Mouse (Mus musculus): Measurements from ENCODE around the gene Hs6st2. TPM values are rescaled to one million over a fixed set of nuclear protein-coding genes. Genes with fewer than 3 reads are reported as not detected.

The Hs6st2 gene
- polyA plus RNA-seq (2015; fragmentation: Nextera tagmentation; extraction: Ambion mirVana), result 8.8 and 9.3 TPM in 2 replicates

DNA sequence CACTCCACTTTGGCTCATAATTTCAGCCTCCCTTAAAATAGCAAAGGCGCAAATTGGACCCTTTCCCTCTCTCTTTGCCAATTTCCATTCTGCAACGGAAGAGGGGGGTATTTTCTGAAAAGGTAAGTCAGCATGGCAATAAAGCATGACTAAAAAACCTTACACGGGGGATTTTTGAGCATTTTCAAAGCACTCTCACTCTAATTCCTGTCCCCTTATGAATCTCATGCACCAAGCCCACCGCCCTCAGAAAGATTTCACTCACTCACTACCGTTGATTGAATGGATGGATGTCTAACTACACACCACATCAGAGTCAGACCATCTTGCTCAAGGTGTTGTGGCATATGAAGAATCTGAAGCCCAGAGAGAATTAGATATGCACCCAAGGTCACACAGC is at the start of gene Hs6st2:
TSS of gene Hs6st2 (minus strand) at position 101 of the 400 bp plus-strand sequence.
- H3K9ac ChIP-seq, result peak within 1 kb of the TSS; percentile 41
- WGBS, result 22% methylated on average over 5 of the region's 5 CpGs
- no peak for ATAC-seq (replicated peaks; ENCODE audit: insufficient number of reproducible peaks, insufficient read depth, low FRiP score, low read depth)

DNA sequence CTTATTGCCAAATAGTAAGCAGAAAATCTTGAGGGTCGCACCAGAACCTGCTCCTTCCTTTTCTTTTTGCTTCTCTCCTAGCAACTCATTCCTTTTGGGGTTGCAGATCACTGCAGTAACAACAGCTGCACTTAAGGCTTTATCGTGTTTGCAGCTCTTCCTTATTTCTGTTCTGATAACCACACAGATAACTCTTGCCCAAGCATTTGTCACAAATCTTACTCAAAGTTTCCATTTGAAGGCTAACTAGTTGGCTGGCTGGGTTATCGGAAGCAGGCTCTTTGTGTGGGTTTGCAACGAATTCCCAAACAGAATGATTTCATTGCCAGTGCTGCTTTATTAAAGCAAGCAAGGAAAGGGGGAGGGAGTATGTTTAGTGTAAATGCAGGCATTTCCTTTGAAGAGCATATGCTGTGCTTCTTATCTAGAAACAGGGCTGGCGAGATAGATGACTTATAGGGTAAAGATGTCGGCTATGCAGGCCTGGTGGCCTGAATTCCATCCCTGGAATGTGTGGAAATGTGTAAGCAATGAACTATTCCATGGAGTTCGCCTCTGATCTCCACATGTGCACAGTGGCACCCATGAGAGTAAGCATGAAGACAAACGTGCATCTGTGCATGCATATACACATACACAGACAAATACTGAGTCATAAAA is 32.6 kb upstream of the Hs6st2 start:
- 28% methylated on average over 8 of the region's 8 CpGs for WGBS

More for the DNA sequence above, at the start of gene Hs6st2:
- H3K4me1 ChIP-seq (replicated peaks), result peaks cover 4% of the 10 kb centered on the region; the same call in 1 of the 2 replicates
- peak within 1 kb of the TSS; percentile 91 for H3K4me2 ChIP-seq
- H3K27me3 ChIP-seq, result peaks cover 39% of the 10 kb centered on the region
- H3K36me3 ChIP-seq, result no peaks in the 10 kb centered on the region
- no peak within 1 kb of the TSS for H3K27ac ChIP-seq
- no peaks in the 10 kb centered on the region for H3K9me3 ChIP-seq (replicated peaks)
- H3K4me3 ChIP-seq, result peak within 1 kb of the TSS; percentile 57

DNA sequence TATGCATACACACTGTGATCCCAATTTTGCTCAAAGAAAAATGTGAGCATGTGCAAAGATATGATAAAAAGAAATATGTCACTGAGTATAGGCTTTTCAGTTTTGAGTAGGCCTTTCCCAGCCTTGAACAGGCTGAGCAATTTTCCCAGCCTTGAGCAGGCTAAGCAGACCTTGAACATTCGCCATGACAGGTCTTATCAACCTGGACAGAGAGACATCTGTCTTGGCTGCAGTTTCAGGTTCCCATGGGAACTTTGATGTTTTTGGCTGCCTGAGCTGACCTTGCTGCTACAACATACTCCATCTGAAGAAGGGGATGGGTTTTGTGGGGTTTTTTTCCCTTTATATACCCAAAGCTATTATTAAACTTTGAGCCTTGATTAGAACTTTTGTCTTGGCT is 31.3 kb upstream of the Hs6st2 start:
- Histone ChIP-seq H3K4me1 (replicated peaks) (peaks cover 4% of the 10 kb centered on the region; the same call in 1 of the 2 replicates), H3K27me3 (no peaks in the 10 kb centered on the region), H3K36me3 (no peaks in the 10 kb centered on the region), H3K4me3 (no peak overlapping the region), H3K9me3 (replicated peaks) (no peaks in the 10 kb centered on the region), H3K4me2 (no peak overlapping the region), H3K27ac (no peak overlapping the region), H3K9ac (no peak overlapping the region)
- ATAC-seq (replicated peaks; ENCODE audit: insufficient number of reproducible peaks, insufficient read depth, low FRiP score, low read depth), result no peak
- WGBS, result 53% methylated on average over 1 of the region's 1 CpGs

More for the DNA sequence above, 32.6 kb upstream of the Hs6st2 start:
- no peak overlapping the region for H3K4me3 ChIP-seq
- H3K27me3 ChIP-seq, result no peaks in the 10 kb centered on the region
- no peak overlapping the region for H3K27ac ChIP-seq
- no peaks in the 10 kb centered on the region for H3K9me3 ChIP-seq (replicated peaks)
- no peak for ATAC-seq (replicated peaks; ENCODE audit: insufficient number of reproducible peaks, insufficient read depth, low FRiP score, low read depth)
- H3K4me2 ChIP-seq, result no peak overlapping the region
- H3K4me1 ChIP-seq (replicated peaks), result peaks cover 4% of the 10 kb centered on the region; the same call in 1 of the 2 replicates
- H3K9ac ChIP-seq, result no peak overlapping the region
- H3K36me3 ChIP-seq, result no peaks in the 10 kb centered on the region

DNA sequence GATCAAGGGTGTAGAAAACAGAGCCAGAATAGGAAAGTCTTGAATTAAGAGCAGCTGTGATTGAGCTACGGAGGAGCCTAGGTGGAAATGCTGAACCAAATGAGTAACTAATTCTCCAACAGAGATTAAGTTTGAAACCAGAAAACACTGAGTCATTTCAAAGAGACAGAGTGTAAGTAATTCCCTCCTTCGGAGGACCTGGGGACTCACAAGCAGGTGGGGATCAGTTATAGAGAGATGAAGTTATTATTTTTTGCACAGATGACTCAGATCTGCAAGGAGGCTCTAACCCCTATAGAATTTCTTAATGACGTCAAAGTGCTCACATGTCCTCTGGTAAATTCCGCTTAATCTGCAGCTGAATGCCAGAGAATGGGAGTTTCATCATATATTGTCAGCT is 21.2 kb upstream of the Hs6st2 start:
- Histone ChIP-seq H3K4me2 (no peak overlapping the region), H3K9me3 (replicated peaks) (no peaks in the 10 kb centered on the region), H3K4me1 (replicated peaks) (no peaks in the 10 kb centered on the region), H3K36me3 (no peaks in the 10 kb centered on the region), H3K27ac (no peak overlapping the region), H3K27me3 (no peaks in the 10 kb centered on the region), H3K4me3 (no peak overlapping the region), H3K9ac (no peak overlapping the region)
- 64% methylated on average over 4 of the region's 4 CpGs for WGBS
- no peak for ATAC-seq (replicated peaks; ENCODE audit: insufficient number of reproducible peaks, insufficient read depth, low FRiP score, low read depth)

DNA sequence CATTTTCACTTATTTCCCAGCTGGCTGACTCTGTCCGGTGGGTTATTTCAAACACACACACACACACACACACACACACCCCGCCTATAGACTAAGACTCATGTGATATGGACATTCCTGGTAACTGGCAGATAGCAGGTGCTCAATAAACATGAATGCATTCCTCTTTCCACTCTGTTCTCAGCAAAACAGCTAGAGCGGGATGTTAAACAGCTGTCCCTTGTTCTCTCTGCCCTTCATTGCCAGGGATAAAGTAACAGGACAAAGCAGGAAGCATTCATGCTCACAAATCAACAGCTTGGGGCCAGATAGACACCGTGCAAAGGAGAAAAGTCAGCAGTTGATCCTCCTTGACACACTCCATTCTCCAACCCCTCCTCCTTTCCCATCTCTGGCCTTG is 17.4 kb upstream of the Hs6st2 start:
- no peak overlapping the region for H3K27ac ChIP-seq
- H3K9me3 ChIP-seq (replicated peaks), result no peaks in the 10 kb centered on the region
- H3K36me3 ChIP-seq, result no peaks in the 10 kb centered on the region
- no peak for ATAC-seq (replicated peaks; ENCODE audit: insufficient number of reproducible peaks, insufficient read depth, low FRiP score, low read depth)
- no peaks in the 10 kb centered on the region for H3K27me3 ChIP-seq
- no peak overlapping the region for H3K4me3 ChIP-seq
- no peak overlapping the region for H3K9ac ChIP-seq
- 40% methylated on average over 4 of the region's 4 CpGs for WGBS
- no peak overlapping the region for H3K4me2 ChIP-seq
- H3K4me1 ChIP-seq (replicated peaks), result no peaks in the 10 kb centered on the region

DNA sequence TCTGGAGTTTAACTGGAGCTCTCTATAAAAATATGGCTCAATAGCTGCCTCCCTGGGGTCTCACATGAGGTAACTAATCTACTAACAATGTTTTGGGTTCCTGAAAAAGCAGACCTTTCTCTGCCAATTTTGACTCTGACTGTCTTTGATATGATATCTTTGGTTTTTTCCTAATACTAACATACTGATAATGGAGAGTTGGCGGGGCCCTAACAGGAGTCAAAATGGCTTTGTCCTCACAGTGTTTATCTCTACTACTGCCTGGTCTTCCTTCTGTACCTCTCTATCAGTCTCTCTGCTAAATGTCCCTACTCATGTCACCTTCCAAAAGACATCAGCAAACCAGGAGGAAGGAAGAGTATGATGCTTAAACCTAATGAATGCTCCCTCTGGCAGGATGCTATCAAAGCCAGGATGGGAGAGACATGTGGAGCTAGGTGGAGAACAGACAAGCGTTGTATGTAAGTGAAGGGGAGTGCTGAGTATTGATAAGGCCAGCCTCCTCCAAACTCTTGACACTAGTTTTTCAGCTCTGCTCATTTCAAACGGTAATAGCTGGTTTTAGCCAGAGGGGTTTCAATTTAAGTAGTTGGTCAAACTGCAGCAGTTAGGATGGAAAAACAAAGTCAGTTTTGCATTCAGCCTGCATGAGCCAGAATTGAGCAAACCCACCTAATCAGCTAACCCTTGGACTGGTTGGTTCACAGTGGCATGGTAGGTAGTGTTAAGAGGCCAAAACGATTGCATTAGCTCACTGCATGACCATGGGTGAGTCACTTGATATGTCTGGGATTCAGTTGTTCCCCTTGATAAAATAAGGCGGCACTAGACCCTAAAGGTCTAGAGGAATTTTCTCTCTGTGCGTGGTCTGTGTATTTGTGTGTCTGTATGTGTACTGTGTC is 4.6 kb upstream of the Hs6st2 start:
- Histone ChIP-seq H3K27me3 (peaks cover 22% of the 10 kb centered on the region), H3K9me3 (replicated peaks) (no peaks in the 10 kb centered on the region), H3K27ac (no peak overlapping the region), H3K4me1 (replicated peaks) (no peaks in the 10 kb centered on the region; the same call in 1 of the 2 replicates), H3K4me3 (no peak overlapping the region), H3K36me3 (no peaks in the 10 kb centered on the region), H3K9ac (no peak overlapping the region), H3K4me2 (no peak overlapping the region)
- no peak for ATAC-seq (replicated peaks; ENCODE audit: insufficient number of reproducible peaks, insufficient read depth, low FRiP score, low read depth)
- 57% methylated on average over 6 of the region's 6 CpGs for WGBS

DNA sequence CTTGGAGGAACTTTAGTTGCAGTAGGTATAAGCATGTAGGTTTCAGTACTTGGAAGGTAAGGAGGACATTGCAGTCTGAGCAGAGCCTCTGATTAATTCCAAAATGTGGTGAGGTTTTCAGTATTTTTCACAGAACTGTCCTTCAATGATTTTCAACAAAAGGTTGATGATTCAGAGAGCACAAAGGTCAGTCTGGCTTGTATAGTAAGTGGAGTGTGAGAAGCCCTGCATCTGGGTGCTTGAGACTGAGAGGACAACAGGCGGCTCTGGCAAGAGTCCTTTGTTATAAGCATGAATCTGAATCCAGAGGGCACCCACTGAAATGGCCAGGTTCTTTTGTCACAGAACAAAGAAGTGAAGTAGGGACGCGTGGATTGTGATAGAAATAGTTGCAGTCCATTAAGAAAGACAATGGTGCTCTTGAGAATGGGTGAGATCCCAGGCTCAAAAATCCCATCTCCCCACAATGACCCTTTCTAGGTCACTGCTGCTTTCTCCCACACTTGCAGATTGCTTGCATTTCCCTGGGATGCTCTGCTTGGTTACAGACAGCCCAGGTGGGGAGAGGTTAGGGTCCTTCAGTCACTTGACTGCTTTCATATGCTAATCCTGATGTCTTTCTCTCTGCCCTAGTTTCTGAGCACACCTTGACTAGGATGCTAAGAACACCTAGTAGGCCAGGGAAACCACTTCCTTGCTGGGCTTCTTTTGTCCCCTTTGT is 2.8 kb upstream of the Hs6st2 start:
- H3K36me3 ChIP-seq, result no peaks in the 10 kb centered on the region
- H3K9ac ChIP-seq, result no peak overlapping the region
- H3K4me1 ChIP-seq (replicated peaks), result peaks cover 4% of the 10 kb centered on the region; the same call in 1 of the 2 replicates
- H3K27me3 ChIP-seq, result peaks cover 28% of the 10 kb centered on the region
- no peak for ATAC-seq (replicated peaks; ENCODE audit: insufficient number of reproducible peaks, insufficient read depth, low FRiP score, low read depth)
- no peaks in the 10 kb centered on the region for H3K9me3 ChIP-seq (replicated peaks)
- no peak overlapping the region for H3K27ac ChIP-seq
- H3K4me3 ChIP-seq, result no peak overlapping the region
- H3K4me2 ChIP-seq, result no peak overlapping the region
- 55% methylated on average over 3 of the region's 3 CpGs for WGBS

DNA sequence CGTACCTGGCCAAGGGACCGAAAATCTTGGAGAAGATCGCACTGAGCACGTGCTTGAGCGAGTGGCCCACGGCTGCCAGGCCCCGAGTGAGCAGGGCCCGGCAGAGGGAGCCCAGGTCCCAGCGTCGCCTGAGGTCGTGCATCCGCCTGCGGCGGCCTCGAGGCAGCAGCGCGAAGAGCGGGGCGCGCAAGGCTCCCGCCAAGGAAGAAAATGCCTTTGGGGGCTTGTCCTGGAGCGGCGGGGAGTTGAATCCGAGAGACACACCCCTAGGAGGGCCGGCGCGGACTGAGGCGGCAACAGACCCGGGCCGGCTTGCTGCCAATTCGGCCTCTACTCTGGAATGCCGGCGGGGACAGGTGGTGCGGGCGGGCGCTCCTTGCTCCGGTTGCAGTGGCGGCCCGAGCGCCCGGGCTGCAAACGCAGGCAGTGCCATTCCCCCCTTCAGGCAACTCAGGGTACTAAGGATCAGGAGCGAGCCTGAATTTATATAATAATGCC is 437 bp downstream of the Hs6st2 start:
- Histone ChIP-seq H3K27me3 (peaks cover 39% of the 10 kb centered on the region), H3K9me3 (replicated peaks) (no peaks in the 10 kb centered on the region), H3K9ac (peak overlapping the region; percentile 41), H3K27ac (no peak overlapping the region), H3K4me3 (peak overlapping the region; percentile 57), H3K36me3 (no peaks in the 10 kb centered on the region), H3K4me2 (peak overlapping the region; percentile 91), H3K4me1 (replicated peaks) (peaks cover 4% of the 10 kb centered on the region; the same call in 1 of the 2 replicates)
- ATAC-seq (replicated peaks; ENCODE audit: insufficient number of reproducible peaks, insufficient read depth, low FRiP score, low read depth), result peak; percentile 31; the same call in 1 of the 2 replicates
- 14% methylated on average over 43 of the region's 43 CpGs for WGBS

DNA sequence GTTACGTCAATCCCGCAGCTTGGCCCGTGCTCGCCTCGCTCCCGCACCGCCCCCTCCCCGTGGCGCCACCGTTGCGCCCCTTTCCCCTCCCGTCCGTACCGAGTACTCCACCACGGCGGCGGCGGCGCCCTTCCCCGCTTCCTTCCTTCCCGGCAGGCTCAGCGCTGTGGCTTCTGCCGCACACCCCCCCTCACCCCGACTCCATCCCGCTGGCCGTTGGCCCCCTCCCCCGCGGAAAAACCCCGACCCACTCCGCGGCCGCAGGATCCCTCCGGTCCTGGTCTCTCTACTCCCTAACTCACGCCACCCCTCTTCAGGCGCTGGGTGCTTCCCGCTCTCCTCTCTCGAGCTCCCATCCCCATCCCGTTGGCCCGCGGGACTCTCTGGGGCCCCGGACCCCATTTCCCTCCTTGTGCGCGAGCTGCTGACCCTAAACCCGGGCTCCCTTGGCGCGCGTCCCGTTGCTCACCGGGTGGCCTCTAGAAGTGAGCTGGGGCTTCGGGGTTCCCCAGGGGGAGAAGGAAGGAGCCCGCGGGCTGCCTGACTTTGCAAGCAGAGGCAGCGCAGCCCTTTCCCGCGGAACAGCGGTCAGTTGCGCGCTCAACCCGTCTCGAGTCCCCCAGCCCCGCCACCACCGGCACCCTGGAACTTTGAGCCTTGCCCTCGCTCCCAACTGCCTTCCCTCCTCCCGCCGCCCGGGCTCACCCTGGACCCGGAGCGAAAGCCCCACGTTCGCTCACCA is 1.1 kb downstream of the Hs6st2 start:
- H3K27me3 ChIP-seq, result peaks cover 37% of the 10 kb centered on the region
- no peak; the same call in 1 of the 2 replicates for ATAC-seq (replicated peaks; ENCODE audit: insufficient number of reproducible peaks, insufficient read depth, low FRiP score, low read depth)
- no peaks in the 10 kb centered on the region for H3K9me3 ChIP-seq (replicated peaks)

DNA sequence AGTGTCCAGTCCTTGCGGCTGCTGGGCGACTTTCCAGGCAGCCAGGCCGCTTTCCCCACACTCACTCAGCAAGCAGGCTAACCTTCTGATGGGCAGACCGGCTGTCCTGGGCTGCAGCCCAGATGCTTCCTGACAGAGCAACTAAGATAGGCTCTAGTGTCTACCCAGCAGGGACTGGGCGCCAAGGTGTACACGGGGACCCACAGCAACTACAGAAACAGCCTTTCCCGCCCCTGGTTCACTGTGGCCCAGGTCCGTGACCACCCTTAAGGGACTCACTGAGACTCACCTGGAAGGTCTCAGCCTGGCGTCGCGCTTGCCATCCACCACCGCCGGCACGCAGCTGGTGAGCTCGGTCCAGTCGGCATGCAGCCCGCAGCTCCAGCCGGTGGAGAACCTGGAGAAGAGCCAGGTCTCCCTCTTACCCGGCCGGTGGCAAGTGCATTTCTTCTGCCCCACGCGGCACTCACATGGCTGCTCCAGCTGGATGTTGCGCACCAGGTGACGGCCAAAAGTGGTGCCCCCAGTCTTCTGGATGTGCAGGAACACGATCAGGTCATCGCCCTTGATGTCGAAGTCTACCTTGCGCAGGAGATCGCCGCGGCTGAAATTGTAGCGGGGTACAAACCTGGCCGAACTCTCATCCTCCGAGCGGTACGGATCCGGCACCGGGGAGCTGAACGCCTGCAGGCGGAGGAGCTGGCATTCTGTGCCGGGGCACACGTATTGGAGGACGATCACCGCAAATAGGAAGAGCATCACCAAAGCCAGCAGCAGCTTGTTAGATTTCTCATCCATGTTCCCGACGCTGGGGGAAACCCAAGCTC is 1.8 kb downstream of the Hs6st2 start:
- peaks cover 4% of the 10 kb centered on the region; the same call in 1 of the 2 replicates for H3K4me1 ChIP-seq (replicated peaks)
- no peak overlapping the region for H3K27ac ChIP-seq
- H3K4me3 ChIP-seq, result peak overlapping the region; percentile 57
- H3K4me2 ChIP-seq, result peak overlapping the region; percentile 91
- 16% methylated on average over 46 of the region's 46 CpGs for WGBS
- peak overlapping the region; percentile 41 for H3K9ac ChIP-seq
- H3K27me3 ChIP-seq, result peaks cover 37% of the 10 kb centered on the region
- no peak; the same call in 1 of the 2 replicates for ATAC-seq (replicated peaks; ENCODE audit: insufficient number of reproducible peaks, insufficient read depth, low FRiP score, low read depth)
- H3K9me3 ChIP-seq (replicated peaks), result no peaks in the 10 kb centered on the region
- no peaks in the 10 kb centered on the region for H3K36me3 ChIP-seq

More for the DNA sequence above, 1.1 kb downstream of the Hs6st2 start:
- peaks cover 4% of the 10 kb centered on the region; the same call in 1 of the 2 replicates for H3K4me1 ChIP-seq (replicated peaks)
- no peaks in the 10 kb centered on the region for H3K36me3 ChIP-seq
- H3K4me2 ChIP-seq, result peak overlapping the region; percentile 91
- WGBS, result 15% methylated on average over 56 of the region's 70 CpGs
- peak overlapping the region; percentile 41 for H3K9ac ChIP-seq
- H3K4me3 ChIP-seq, result peak overlapping the region; percentile 57
- no peak overlapping the region for H3K27ac ChIP-seq
